Mouse (Mus musculus) testis, adult 2 months (tissue): ENCODE measurements around the gene Gpr146.

ENCODE experiments used
- CTCF ChIP-seq: fragments of 200-500 bp; IDR thresholded peaks from 2 replicates; pipeline ENCODE4 v1.5.1; 2012; ENCODE audit warnings: low read depth, mild to moderate bottlenecking, inconsistent platforms, low read length, moderate library complexity; ENCODE audit not compliant: control insufficient read depth, insufficient read depth, insufficient replicate concordance
- POLR2A ChIP-seq: fragments of 200-500 bp; IDR thresholded peaks from 2 replicates; pipeline ENCODE4 v1.6.1; 2012; ENCODE audit warnings: low read depth, mild to moderate bottlenecking, inconsistent platforms, low read length, moderate library complexity; ENCODE audit not compliant: control insufficient read depth

DNA sequence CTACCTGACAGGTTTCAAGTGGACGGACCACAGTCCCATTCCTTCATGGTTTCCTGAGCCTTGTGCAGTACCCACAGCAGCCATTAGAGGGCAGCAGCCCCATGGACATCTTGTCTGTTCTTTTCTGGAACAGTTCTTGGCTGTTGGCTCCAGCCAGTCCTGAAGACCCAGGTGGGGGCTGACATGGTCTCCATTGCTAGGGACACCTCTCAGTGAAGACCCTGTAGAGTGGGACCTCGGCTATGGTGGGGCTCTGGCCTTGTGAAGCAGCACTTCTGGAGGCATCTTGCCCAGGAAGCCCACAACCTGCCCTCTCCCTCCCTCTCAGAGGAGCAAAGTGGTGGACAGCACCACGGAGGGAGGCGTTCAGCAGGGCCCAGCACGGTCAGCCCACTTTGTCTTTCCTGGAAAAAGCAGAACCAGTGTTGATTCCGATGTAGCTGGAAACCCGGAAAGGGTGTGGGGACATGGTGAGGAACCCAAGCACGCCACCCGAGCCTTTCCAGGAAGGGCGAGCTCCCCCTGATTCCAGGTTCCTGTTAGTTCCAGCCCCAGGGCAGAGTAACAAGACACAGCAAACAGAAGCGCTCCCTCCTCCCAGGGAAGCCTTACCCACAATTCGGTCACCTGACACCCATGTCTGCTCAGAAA, 13.1 kb upstream of the Gpr146 start:
- TF ChIP-seq POLR2A, result no peak
- TF ChIP-seq CTCF, result peak; percentile 90
